Mouse (Mus musculus): ENCODE measurements at regions not wholly inside any gene's neighbourhood (a gene's known extent, or its start where the extent isn't known, plus 50 kb on each side); places are given as distances from the start of the nearest gene placed in this dataset.

- H3K36me3 ChIP-seq (replicated peaks), result no peaks in the 10 kb centered on the region
- H3K9ac ChIP-seq, result no peak overlapping the region
- no peaks in the 10 kb centered on the region for H3K9me3 ChIP-seq
- H3K4me3 ChIP-seq, result no peak overlapping the region
- no peak overlapping the region for H3K27ac ChIP-seq
- 88% methylated on average over 6 of the region's 6 CpGs for whole genome bisulfite sequencing
- no peak overlapping the region for H3K4me2 ChIP-seq
- ATAC-seq (replicated peaks), result no peak
- no peaks in the 10 kb centered on the region for H3K4me1 ChIP-seq
- no peaks in the 10 kb centered on the region for H3K27me3 ChIP-seq (replicated peaks)
These were observed 230.5 kb upstream of the Habp2 start for GRCm38 (mm10) chr19:56056397-56056796.

DNA sequence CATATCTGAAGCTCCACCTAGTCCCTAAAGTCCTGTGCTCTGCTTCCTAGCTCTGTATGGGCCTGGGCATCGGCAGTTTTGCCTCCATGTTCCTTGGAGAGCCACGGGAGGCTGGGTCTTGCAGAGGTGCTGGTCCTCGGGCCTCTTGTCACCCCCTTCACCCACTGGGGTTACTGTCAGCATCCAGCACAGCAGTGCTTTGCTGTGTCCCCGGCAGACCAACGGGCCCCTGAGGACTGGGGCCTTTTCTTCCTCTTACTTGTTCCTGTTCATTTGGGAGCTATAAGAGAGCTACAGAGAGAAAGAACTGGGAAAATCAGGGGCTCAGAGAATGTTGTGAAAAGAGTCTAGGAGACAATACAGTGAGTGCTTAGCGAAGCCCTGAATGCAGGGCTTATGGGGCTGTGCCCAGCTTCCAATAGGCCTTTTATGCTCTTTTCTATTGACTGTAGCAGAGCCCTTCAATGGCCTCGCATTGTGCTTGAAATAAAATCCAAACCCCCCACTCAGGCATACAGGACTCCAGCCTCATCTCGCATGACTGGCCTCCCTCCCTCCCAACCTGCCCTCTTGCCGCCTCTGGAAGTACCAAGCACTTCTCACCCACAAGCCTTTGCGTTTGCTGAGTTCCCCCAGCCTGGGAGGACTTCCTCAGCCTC, 224.9 kb upstream of the Habp2 start:
- Histone ChIP-seq H3K4me3 (no peak overlapping the region), H3K36me3 (replicated peaks) (no peaks in the 10 kb centered on the region), H3K9ac (no peak overlapping the region), H3K9me3 (no peaks in the 10 kb centered on the region), H3K4me1 (peaks cover 9% of the 10 kb centered on the region; the same call in 1 of the 2 replicates), H3K4me2 (no peak overlapping the region), H3K27me3 (replicated peaks) (0 out of 2 replicates have a peak, but pooled peaks cover 3% of the 10 kb centered on the region), H3K27ac (peak overlapping the region; percentile 69)
- WGBS, result 10% methylated on average over 10 of the region's 10 CpGs
- peak; percentile 82 for ATAC-seq (replicated peaks)

- WGBS, result 36% methylated on average over 5 of the region's 5 CpGs
- H3K9me3 ChIP-seq, result no peaks in the 10 kb centered on the region
- no peak for ATAC-seq (replicated peaks)
- no peak overlapping the region for H3K4me2 ChIP-seq
- H3K4me1 ChIP-seq, result peaks cover 9% of the 10 kb centered on the region; the same call in 1 of the 2 replicates
- H3K9ac ChIP-seq, result no peak overlapping the region
- H3K4me3 ChIP-seq, result no peak overlapping the region
- 0 out of 2 replicates have a peak, but pooled peaks cover 3% of the 10 kb centered on the region for H3K27me3 ChIP-seq (replicated peaks)
- H3K36me3 ChIP-seq (replicated peaks), result no peaks in the 10 kb centered on the region
- peak overlapping the region; percentile 56; the same call in 1 of the 2 replicates for H3K27ac ChIP-seq
These were observed 223.8 kb upstream of the Habp2 start for GRCm38 (mm10) chr19:56063099-56063498.

DNA sequence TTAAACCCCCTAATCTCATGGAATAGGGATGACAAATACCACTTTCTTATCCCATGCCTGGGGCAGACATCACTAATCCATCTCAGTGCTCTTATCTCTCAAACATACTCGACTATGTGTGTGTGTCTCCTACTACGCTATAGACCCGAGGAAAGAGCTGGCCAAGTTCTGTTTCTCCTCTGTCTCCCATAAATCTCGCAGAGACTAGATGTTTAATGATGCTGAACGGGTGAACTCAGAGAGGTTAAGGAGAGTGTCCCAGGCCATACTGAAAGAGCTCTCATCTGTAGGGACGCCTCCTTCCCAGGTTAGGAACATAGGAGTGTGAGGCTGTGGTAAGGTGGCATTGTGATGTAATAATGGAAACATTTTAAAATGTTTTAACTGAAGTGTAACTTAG, 221.2 kb upstream of the Habp2 start:
- Histone ChIP-seq H3K4me1 (peaks cover 16% of the 10 kb centered on the region; the same call in 1 of the 2 replicates), H3K4me2 (no peak overlapping the region), H3K36me3 (replicated peaks) (no peaks in the 10 kb centered on the region), H3K4me3 (no peak overlapping the region), H3K9me3 (no peaks in the 10 kb centered on the region), H3K27ac (no peak overlapping the region), H3K9ac (no peak overlapping the region), H3K27me3 (replicated peaks) (0 out of 2 replicates have a peak, but pooled peaks cover 3% of the 10 kb centered on the region)
- whole genome bisulfite sequencing, result 76% methylated on average over 6 of the region's 6 CpGs
- ATAC-seq (replicated peaks), result no peak

DNA sequence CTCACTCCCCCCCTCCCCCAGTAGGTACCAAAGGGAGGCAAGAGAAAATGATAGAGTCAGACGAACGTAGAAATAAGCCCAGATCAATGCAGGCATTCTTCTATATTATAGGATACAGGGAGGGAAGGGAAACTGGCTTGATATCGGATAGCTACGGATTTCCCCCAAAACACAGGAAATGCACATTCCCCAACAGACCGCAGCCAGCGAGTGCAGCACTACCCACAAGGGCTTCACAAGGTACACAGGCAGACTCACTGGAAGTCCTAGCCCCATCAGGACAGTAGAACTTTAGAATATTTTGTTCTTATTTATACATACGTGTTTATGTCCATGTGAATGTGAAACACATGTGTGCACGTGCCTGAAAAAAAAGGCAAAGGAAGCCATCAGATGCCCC, 218.8 kb upstream of the Habp2 start:
- Histone ChIP-seq H3K36me3 (replicated peaks) (no peaks in the 10 kb centered on the region), H3K9ac (no peak overlapping the region), H3K27ac (no peak overlapping the region), H3K9me3 (no peaks in the 10 kb centered on the region), H3K4me1 (peaks cover 7% of the 10 kb centered on the region; the same call in 1 of the 2 replicates), H3K27me3 (replicated peaks) (0 out of 2 replicates have a peak, but pooled peaks cover 3% of the 10 kb centered on the region), H3K4me3 (no peak overlapping the region), H3K4me2 (no peak overlapping the region)
- ATAC-seq (replicated peaks), result no peak
- 86% methylated on average over 8 of the region's 8 CpGs for WGBS

DNA sequence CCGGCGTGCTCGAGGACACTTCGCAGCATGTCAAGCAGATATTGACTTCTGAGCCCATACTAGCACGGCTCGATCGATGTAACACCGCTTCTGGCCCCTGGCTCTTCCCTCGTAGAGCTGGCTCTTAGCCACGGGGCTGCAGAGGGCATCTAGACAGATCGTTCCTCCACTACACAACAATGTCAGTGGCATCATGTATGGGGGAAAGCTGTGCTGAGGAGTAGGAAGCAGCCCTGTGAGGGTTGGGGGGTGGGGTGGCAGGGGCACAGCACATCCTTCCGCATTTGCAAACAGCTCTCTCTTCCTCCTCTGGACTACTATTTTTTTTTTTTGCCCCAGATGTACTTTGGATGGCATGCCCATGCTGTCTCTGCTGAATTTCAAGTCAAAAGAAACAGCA, 218.1 kb upstream of the Habp2 start:
- Histone ChIP-seq H3K36me3 (replicated peaks) (no peaks in the 10 kb centered on the region), H3K9me3 (no peaks in the 10 kb centered on the region), H3K9ac (no peak overlapping the region), H3K27me3 (replicated peaks) (no peaks in the 10 kb centered on the region; the same call in 1 of the 2 replicates), H3K4me1 (peaks cover 7% of the 10 kb centered on the region; the same call in 1 of the 2 replicates), H3K4me3 (no peak overlapping the region), H3K4me2 (no peak overlapping the region), H3K27ac (no peak overlapping the region)
- no peak for ATAC-seq (replicated peaks)
- WGBS, result 48% methylated on average over 12 of the region's 12 CpGs

DNA sequence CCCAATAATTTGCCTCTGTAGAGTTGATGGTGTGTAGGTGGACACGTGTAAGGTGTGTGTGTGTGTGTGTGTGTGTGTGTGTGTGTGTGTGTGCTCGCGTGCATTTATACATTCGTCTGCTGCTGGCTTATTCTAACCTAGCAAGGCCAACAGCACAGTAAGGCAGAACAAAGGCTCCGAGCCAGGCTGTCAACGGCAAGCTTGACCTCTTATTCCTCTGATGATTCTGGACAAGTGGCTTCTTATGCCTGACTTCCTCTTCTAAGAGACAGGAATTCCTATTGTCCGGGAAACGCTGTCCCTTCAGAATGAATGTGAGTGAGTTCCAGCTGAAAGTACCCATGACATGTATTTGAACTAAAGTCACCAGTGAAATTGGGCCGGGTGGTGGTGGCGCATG, 217.7 kb upstream of the Habp2 start:
- ATAC-seq (replicated peaks), result no peak
- no peak overlapping the region for H3K4me2 ChIP-seq
- peaks cover 7% of the 10 kb centered on the region; the same call in 1 of the 2 replicates for H3K4me1 ChIP-seq
- no peak overlapping the region for H3K27ac ChIP-seq
- H3K27me3 ChIP-seq (replicated peaks), result no peaks in the 10 kb centered on the region; the same call in 1 of the 2 replicates
- 28% methylated on average over 10 of the region's 10 CpGs for WGBS
- H3K9ac ChIP-seq, result no peak overlapping the region
- H3K36me3 ChIP-seq (replicated peaks), result no peaks in the 10 kb centered on the region
- H3K4me3 ChIP-seq, result no peak overlapping the region
- no peaks in the 10 kb centered on the region for H3K9me3 ChIP-seq

- no peak overlapping the region for H3K27ac ChIP-seq
- no peaks in the 10 kb centered on the region; the same call in 1 of the 2 replicates for H3K27me3 ChIP-seq (replicated peaks)
- no peaks in the 10 kb centered on the region for H3K9me3 ChIP-seq
- 63% methylated on average over 4 of the region's 4 CpGs for whole genome bisulfite sequencing
- no peak overlapping the region for H3K9ac ChIP-seq
- peaks cover 7% of the 10 kb centered on the region; the same call in 1 of the 2 replicates for H3K4me1 ChIP-seq
- H3K4me2 ChIP-seq, result no peak overlapping the region
- H3K4me3 ChIP-seq, result no peak overlapping the region
- no peak for ATAC-seq (replicated peaks)
- H3K36me3 ChIP-seq (replicated peaks), result no peaks in the 10 kb centered on the region
These were observed 215.6 kb upstream of the Habp2 start for GRCm38 (mm10) chr19:56071340-56071739.

GRCm38 (mm10) chr19:56076128-56076527, 210.8 kb upstream of the Habp2 start:
- no peak overlapping the region for H3K4me2 ChIP-seq
- no peak overlapping the region for H3K4me3 ChIP-seq
- no peak overlapping the region for H3K9ac ChIP-seq
- H3K27me3 ChIP-seq (replicated peaks), result no peaks in the 10 kb centered on the region; the same call in 1 of the 2 replicates
- no peaks in the 10 kb centered on the region for H3K36me3 ChIP-seq (replicated peaks)
- H3K27ac ChIP-seq, result no peak overlapping the region
- H3K4me1 ChIP-seq, result no peaks in the 10 kb centered on the region
- no peaks in the 10 kb centered on the region for H3K9me3 ChIP-seq
- no peak for ATAC-seq (replicated peaks)
- 87% methylated on average over 8 of the region's 8 CpGs for WGBS

GRCm38 (mm10) chr19:56077491-56077890, 209.4 kb upstream of the Habp2 start:
- no peaks in the 10 kb centered on the region for H3K36me3 ChIP-seq (replicated peaks)
- no peaks in the 10 kb centered on the region for H3K4me1 ChIP-seq
- no peak for ATAC-seq (replicated peaks)
- H3K9me3 ChIP-seq, result no peaks in the 10 kb centered on the region
- 86% methylated on average over 8 of the region's 8 CpGs for WGBS
- no peak overlapping the region for H3K4me3 ChIP-seq
- no peak overlapping the region for H3K4me2 ChIP-seq
- no peak overlapping the region for H3K9ac ChIP-seq
- H3K27me3 ChIP-seq (replicated peaks), result no peaks in the 10 kb centered on the region; the same call in 1 of the 2 replicates
- H3K27ac ChIP-seq, result no peak overlapping the region

GRCm38 (mm10) chr19:56086413-56087083, 200.4 kb upstream of the Habp2 start:
- WGBS, result 91% methylated on average over 7 of the region's 7 CpGs
- Histone ChIP-seq H3K27ac (no peak overlapping the region), H3K4me2 (no peak overlapping the region), H3K9me3 (no peaks in the 10 kb centered on the region), H3K27me3 (replicated peaks) (no peaks in the 10 kb centered on the region), H3K4me1 (no peaks in the 10 kb centered on the region), H3K9ac (no peak overlapping the region), H3K36me3 (replicated peaks) (no peaks in the 10 kb centered on the region), H3K4me3 (no peak overlapping the region)
- no peak for ATAC-seq (replicated peaks)

DNA sequence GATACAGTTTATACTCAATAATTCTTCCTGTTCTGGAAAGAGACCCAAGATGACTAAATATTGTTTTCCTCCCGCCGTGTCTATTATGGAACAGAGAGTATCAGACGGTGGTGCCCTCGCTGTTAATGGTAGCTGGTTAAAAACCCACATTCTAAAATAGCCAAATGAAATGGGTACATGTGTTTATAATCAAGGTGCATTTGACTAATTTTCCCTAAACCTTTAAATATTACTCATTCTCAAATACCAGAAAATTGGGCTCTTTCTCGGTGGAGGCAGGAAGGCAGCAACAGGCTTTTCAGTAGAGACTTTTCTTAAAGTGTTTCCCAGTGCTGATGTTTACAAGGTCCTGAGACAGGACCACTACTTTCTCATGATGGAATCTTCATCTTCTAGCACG, 199.8 kb upstream of the Habp2 start:
- Histone ChIP-seq H3K9ac (no peak overlapping the region), H3K4me1 (no peaks in the 10 kb centered on the region), H3K27me3 (replicated peaks) (no peaks in the 10 kb centered on the region), H3K4me3 (no peak overlapping the region), H3K9me3 (no peaks in the 10 kb centered on the region), H3K4me2 (no peak overlapping the region), H3K27ac (no peak overlapping the region), H3K36me3 (replicated peaks) (no peaks in the 10 kb centered on the region)
- no peak for ATAC-seq (replicated peaks)
- WGBS, result 91% methylated on average over 6 of the region's 6 CpGs

Data from midbrain, embryonic 15.5 days (tissue).